Mouse (Mus musculus): Measurements from ENCODE around the gene Gm10570.

DNA sequence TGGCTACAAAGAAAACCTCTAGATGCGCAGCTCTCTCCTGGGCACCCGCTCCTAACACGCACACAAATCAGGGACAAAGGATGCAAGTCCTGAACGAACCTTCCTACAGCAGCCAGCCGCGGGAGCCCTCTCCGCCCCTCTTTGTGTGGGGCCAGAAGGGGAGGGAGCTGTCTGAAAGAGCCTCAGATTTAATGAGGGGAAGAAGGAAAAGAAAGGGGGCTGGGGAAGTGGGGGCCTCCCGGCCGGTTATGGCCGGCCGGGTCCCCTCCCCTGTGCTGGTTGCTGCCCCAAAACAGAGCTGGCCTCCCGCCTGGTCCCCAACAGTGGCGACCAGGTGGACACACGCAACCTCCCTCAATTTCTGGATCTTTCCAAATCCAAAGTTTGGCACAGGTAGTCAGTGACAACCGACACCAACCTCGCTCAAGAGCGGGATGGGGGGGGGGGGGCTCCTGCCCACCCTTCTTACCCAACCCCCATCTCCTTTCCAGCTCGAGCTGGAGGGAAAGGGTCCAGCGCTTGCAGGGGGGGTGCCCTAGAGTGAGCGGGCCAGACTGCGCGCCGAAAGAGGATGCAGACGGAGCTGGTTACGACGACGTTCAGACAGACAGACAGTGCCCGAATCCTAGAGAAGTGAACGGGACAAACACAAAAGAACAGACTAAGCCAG lies 34.0 kb downstream of the Gm10570 start:
- no peak for TF ChIP-seq CTCF (IDR thresholded peaks at IDR 0.05; ENCODE audit: insufficient read depth, low read depth, low read length)
- no peak for TF ChIP-seq POLR2A (IDR thresholded peaks at IDR 0.05; ENCODE audit: insufficient read depth, low read depth, low read length)

All from olfactory bulb, adult 2 months (tissue).